8 mouse cellular contexts compared by ENCODE assay signal in the genomic region with DNA sequence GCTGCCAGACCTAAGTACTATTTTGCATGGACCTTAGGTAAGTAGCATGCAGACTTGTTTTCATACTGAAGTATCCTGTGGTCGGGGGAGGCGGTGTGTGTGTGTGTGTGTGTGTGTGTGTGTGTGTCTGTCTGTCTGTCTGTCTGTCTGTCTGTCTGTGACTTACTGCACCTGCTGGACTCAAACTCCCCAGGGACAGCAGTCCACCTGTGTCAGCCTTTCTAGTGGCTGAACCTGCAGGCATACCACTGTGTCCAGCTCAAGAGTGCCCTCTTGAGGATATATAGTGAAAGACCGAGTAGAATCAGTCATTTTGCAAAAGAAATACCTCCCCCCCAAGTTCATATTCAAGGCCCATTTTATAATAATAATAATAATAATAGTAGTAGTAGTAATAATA. TPM values are rescaled to one million over a fixed set of nuclear protein-coding genes. Genes with fewer than 3 reads are reported as not detected.
DNase-seq lines count a peak whose midpoint lies in the region; ATAC-seq lines count a peak whose summit lies in the region.

No protein-coding gene starts in this region.

- no peak for ATAC-seq in CD4-positive, CD25-positive, alpha-beta regulatory T cell, adult 4 months

- peak; percentile 55 for DNase-seq in CD4-positive, CD25-positive, alpha-beta regulatory T cell, adult 2 months (ENCODE audit: low read depth, low spot score)
- DNase-seq in ovary, postnatal 14 days (ENCODE audit: low spot score): peak; percentile 18
- no peak for DNase-seq in ovary, postnatal 36 days (ENCODE audit: low spot score)
- DNase-seq in embryo, embryonic 9.5 days (ENCODE audit: extremely low spot score): peak; percentile 37
- peak; percentile 34 for DNase-seq in kidney, adult 18-20 months
- DNase-seq in lung, postnatal 10 days: peak; percentile 63
- DNase-seq in urinary bladder, postnatal 4 days (ENCODE audit: low spot score in 2 of 2): no peak

RNA-seq across cellular contexts. Expression of a gene that starts 26.4 kb away (rescaled TPM):
- polyA plus RNA-seq in CD4-positive, CD25-positive, alpha-beta regulatory T cell, adult 4 months (2017; shearing (Covaris generic)): 10 to 100 TPM; 14.1 to 19.3 TPM

Comparison
In these comparisons a context has a peak if more than half of its experiments do, and no peak if none do; other contexts are left out.
1. DNase-seq: peak in CD4-positive, CD25-positive, alpha-beta regulatory T cell, adult 2 months (single experiment), ovary, postnatal 14 days (single experiment), embryo, embryonic 9.5 days (single experiment), kidney, adult 18-20 months (single experiment) and lung, postnatal 10 days (single experiment); none in ovary, postnatal 36 days (single experiment) and urinary bladder, postnatal 4 days (0 of 2).